Mouse (Mus musculus): Measurements from ENCODE around the gene Cdh24. TPM values are rescaled to one million over a fixed set of nuclear protein-coding genes. Genes with fewer than 3 reads are reported as not detected.

The Cdh24 gene
- total RNA-seq, 1 experiment from 2014 or later, result 0.46 TPM

Other genes starting within 250 kb of the Cdh24 start
- 4.5 and 6.6 TPM in 2 replicates for gene Slc7a7, start 223.6 kb downstream of the Cdh24 start, total RNA-seq (2017)
- gene Mrpl52, start 214.5 kb downstream of the Cdh24 start, total RNA-seq (2017), result 139 and 219 TPM in 2 replicates
- gene Mmp14, start 209.8 kb downstream of the Cdh24 start, total RNA-seq (2017), result 12.5 and 18.6 TPM in 2 replicates
- gene Lrp10, start 177.2 kb downstream of the Cdh24 start, total RNA-seq (2017), result 28.8 and 46.5 TPM in 2 replicates
- 0.53 and 1.7 TPM in 2 replicates for gene Rem2, start 165.3 kb downstream of the Cdh24 start, total RNA-seq (2017)
- gene Prmt5, start 123.8 kb downstream of the Cdh24 start, total RNA-seq (2017), result 79.2 and 82.9 TPM in 2 replicates
- 74.5 and 85.9 TPM in 2 replicates for gene Haus4, start 86.7 kb downstream of the Cdh24 start, total RNA-seq (2017)
- 1.3 and 1.9 TPM in 2 replicates for gene Ajuba, start 63.8 kb downstream of the Cdh24 start, total RNA-seq (2017)
- gene 4931414P19Rik, start 35.4 kb downstream of the Cdh24 start, total RNA-seq (2017), result 5.3 TPM in 2 replicates
- 56.3 and 58.6 TPM in 2 replicates for gene Psmb5, start 23.3 kb downstream of the Cdh24 start, total RNA-seq (2017)
- not detected in 2 replicates for gene Psmb11, start 19.9 kb downstream of the Cdh24 start, total RNA-seq (2017)
- not detected in 2 replicates for gene Gm17606, start 412 bp downstream of the Cdh24 start, total RNA-seq (2017)
- gene 1700123O20Rik, start 44.9 kb upstream of the Cdh24 start, total RNA-seq (2017), result 26.5 and 33.2 TPM in 2 replicates
- 238 and 282 TPM in 2 replicates for gene Acin1, start 45.6 kb upstream of the Cdh24 start, total RNA-seq (2017)
- 0.37 TPM in 1 of 2 replicates, not detected in the other for gene Gm29776, start 57.5 kb upstream of the Cdh24 start, total RNA-seq (2017)
- 1.2 and 4.9 TPM in 2 replicates for gene Cebpe, start 70.8 kb upstream of the Cdh24 start, total RNA-seq (2017)
- 4.4 and 5.5 TPM in 2 replicates for gene Slc7a8, start 140.6 kb upstream of the Cdh24 start, total RNA-seq (2017)
- gene Rnf212b, start 172.8 kb upstream of the Cdh24 start, total RNA-seq (2017), result not detected in 2 replicates
- gene Homez, start 229.6 kb upstream of the Cdh24 start, total RNA-seq (2017), result 12.5 and 15.6 TPM in 2 replicates
- 5.4 TPM in 1 of 2 replicates, not detected in the other for gene Ppp1r3e, start 236.2 kb upstream of the Cdh24 start, total RNA-seq (2017)
- gene Bcl2l2, start 242.0 kb upstream of the Cdh24 start, total RNA-seq (2017), result 7.8 and 10.3 TPM in 2 replicates
- gene Gm20521, start 242.1 kb upstream of the Cdh24 start, total RNA-seq (2017), result 2.4 TPM in 1 of 2 replicates, not detected in the other

Data from common myeloid progenitor, adult 5-6 weeks (primary cell).